Mouse (Mus musculus) brain, embryonic 14.5 days (tissue): Measurements from ENCODE around the gene Os9. TPM values are rescaled to one million over a fixed set of nuclear protein-coding genes. Genes with fewer than 3 reads are reported as not detected.
"Not testable (repeated sequence)": the region's sequence is repeated elsewhere in the genome, so short reads cannot be mapped to it uniquely, and the experiment has no call there.

Source experiments
- DNase-seq: peaks from one replicate; pipeline ENCODE4 v3.0.0-alpha.2; 2011; ENCODE audit warnings: low read depth
- CTCF ChIP-seq: fragments of 200-500 bp; IDR thresholded peaks from 2 replicates; pipeline ENCODE4 v1.5.1; 2012; ENCODE audit warnings: inconsistent platforms, mild to moderate bottlenecking, moderate library complexity, borderline replicate concordance; ENCODE audit not compliant: insufficient read depth, insufficient read length; ENCODE audit errors: extremely low read depth
- POLR2A ChIP-seq: fragments of 200-500 bp; IDR thresholded peaks from 2 replicates; pipeline ENCODE4 v1.6.1; 2012; ENCODE audit warnings: mild to moderate bottlenecking, inconsistent platforms, borderline replicate concordance; ENCODE audit not compliant: poor library complexity, insufficient read depth, insufficient read length, severe bottlenecking; ENCODE audit errors: extremely low read depth
- polyA plus RNA-seq: library from polyadenylated mRNA; depleted of rRNA; stranded (reverse); fragments of >200 nt; gene quantifications from 2 replicates; pipeline ENCODE4 v1.2.3, GENCODE M21; 2012; rRNA removed

Gene Os9
- 71.3 and 93.8 TPM in 2 replicates for polyA plus RNA-seq

- DNase-seq: peak; percentile 100
- TF ChIP-seq CTCF (no peak), POLR2A (peak; percentile 51; the same call in 1 of the 2 replicates)
Observed at GRCm38 (mm10) chr10:127121066-127121477, at the start of gene Os9. Gene Os9, minus strand, starts transcription at chr10:127121131.

- no peak for TF ChIP-seq POLR2A
- TF ChIP-seq CTCF: peak; percentile 48; the same call in 1 of the 2 replicates
- DNase-seq: peak; percentile 59
Observed at GRCm38 (mm10) chr10:127170002-127170401, 49.1 kb upstream of the Os9 start.

- TF ChIP-seq POLR2A: no peak
- TF ChIP-seq CTCF: no peak
- DNase-seq: no peak
Observed at GRCm38 (mm10) chr10:127167614-127168192, 46.8 kb upstream of the Os9 start.

GRCm38 (mm10) chr10:127166771-127167613 lies 46.1 kb upstream of the Os9 start:
- TF ChIP-seq POLR2A (no peak), CTCF (no peak)

GRCm38 (mm10) chr10:127166404-127166715 lies 45.4 kb upstream of the Os9 start:
- DNase-seq: no peak
- TF ChIP-seq CTCF: no peak
- no peak for TF ChIP-seq POLR2A

More at GRCm38 (mm10) chr10:127166771-127167613, 46.1 kb upstream of the Os9 start:
- no peak for DNase-seq

- peak; percentile 74 for DNase-seq
- TF ChIP-seq POLR2A: no peak
- TF ChIP-seq CTCF: no peak
Observed at GRCm38 (mm10) chr10:127165654-127166403, 44.9 kb upstream of the Os9 start.

GRCm38 (mm10) chr10:127165354-127165653 lies 44.4 kb upstream of the Os9 start:
- DNase-seq: no peak
- TF ChIP-seq POLR2A: no peak
- no peak for TF ChIP-seq CTCF

GRCm38 (mm10) chr10:127164631-127165353 lies 43.9 kb upstream of the Os9 start, which contains the start of gene B4galnt1:
Gene B4galnt1, plus strand, starts transcription at chr10:127165225.
- peak; percentile 95 for DNase-seq
- peak; percentile 96 for TF ChIP-seq CTCF
- peak; percentile 87 for TF ChIP-seq POLR2A

- TF ChIP-seq CTCF (no peak), POLR2A (no peak)
- no peak for DNase-seq
Observed at GRCm38 (mm10) chr10:127164190-127164589, 43.3 kb upstream of the Os9 start.

GRCm38 (mm10) chr10:127162771-127163261 lies 41.9 kb upstream of the Os9 start:
- DNase-seq: not testable (repeated sequence)

GRCm38 (mm10) chr10:127160728-127161127 lies 39.8 kb upstream of the Os9 start:
- no peak for TF ChIP-seq POLR2A
- TF ChIP-seq CTCF: no peak
- no peak for DNase-seq
